Mouse (Mus musculus) heart, adult 18-20 months (tissue): Measurements from ENCODE around the gene Gnl2. TPM values are rescaled to one million over a fixed set of nuclear protein-coding genes. Genes with fewer than 3 reads are reported as not detected.

Source experiments
- DNase-seq, 2 experiments: peaks; one replicate each; pipeline ENCODE4 v3.0.0; 2021 to 2022; ENCODE audit warnings: mixed read lengths in 1 of 2
- total RNA-seq, 2 experiments: library from RNA; stranded (reverse); gene quantifications; 2 replicates each; pipeline ENCODE4 v1.2.3; 2021

The Gnl2 gene
- total RNA-seq, 2 experiments from 2014 or later, result 28.6 to 29.2 TPM

GRCm38 (mm10) chr4:125002978-125003377, 13.4 kb upstream of the Gnl2 start:
- no peak for DNase-seq

- DNase-seq, result no peak
These were observed 11.5 kb upstream of the Gnl2 start for GRCm38 (mm10) chr4:125004886-125005285.

DNA sequence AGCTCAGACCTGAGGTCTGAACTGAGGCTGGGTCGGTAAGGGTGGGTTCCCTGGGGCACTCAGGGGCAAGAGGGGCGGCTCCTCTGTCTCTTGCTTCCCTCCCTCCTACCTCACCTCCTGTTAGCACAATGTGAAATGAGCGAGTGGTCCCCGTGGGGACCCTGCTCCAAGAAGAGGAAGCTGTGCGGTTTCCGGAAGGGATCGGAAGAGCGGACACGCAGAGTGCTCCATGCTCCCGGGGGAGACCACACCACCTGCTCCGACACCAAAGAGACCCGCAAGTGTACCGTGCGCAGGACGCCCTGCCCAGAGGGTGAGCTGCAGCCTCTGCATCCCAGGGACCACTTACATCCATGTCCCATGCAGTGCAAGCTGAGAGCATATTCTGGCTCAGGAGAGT, 8.9 kb upstream of the Gnl2 start:
- DNase-seq, result no peak

GRCm38 (mm10) chr4:125008220-125008619, 8.2 kb upstream of the Gnl2 start:
- no peak for DNase-seq

- no peak for DNase-seq
These were observed 7.7 kb upstream of the Gnl2 start for GRCm38 (mm10) chr4:125008712-125009111.

DNA sequence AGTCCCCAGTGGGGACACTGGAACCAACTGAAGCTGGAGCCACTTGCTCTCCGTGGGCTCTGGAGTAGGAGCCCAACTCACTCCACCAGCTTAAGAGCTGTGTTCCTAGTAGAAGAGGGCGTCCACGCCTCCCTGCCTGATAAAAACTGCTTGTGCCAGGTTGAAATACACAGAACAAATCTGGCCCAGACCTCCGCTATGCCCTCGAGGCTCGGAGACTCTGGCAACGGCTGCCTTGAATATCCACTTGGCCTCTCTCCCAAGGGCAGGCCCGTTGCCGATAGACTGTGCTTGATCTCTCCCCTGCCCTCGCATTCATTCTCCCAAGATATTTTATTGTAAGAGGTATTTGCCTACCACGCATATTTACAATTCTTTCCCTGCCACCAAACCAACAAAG, 1.0 kb downstream of the Gnl2 start:
- peak; percentile 46 to 65 for DNase-seq

- DNase-seq, result no peak
These were observed 4.6 kb downstream of the Gnl2 start for GRCm38 (mm10) chr4:125020780-125021538.

DNA sequence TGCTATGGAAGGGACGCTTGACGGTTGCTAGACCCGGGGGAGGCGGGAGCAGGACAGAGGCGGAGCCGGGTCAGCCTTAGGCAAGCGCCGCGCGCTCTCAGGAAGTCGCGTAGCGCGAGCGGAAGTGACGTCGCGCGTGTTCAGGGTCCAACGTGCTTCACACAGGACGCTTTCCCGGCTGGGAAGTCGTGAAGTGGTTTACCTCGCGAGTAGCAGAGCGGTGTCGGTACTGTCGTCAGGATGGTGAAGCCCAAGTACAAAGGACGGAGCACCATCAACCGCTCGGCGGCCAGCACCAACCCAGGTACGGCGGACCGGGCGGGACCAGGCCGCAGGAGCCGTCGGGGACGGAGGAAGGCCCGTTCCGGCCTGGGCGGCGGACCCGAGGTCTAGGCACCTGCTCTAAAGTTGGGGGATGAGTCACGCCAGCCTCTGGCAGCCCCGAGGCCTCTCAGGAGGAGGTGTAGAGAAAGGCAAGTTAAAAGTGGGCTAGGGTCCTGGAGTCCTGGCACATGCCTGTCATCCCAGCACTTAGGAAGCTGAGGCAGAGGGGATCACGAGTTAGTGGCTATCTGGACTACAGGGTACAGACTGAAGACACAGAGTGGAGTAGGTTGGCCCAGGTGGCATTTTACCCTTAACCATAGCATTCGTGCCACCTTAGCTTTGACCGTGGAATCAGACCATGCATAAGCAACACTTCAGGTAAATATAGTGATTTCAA, 13.7 kb downstream of the Gnl2 start:
- peak; percentile 96 for DNase-seq

DNA sequence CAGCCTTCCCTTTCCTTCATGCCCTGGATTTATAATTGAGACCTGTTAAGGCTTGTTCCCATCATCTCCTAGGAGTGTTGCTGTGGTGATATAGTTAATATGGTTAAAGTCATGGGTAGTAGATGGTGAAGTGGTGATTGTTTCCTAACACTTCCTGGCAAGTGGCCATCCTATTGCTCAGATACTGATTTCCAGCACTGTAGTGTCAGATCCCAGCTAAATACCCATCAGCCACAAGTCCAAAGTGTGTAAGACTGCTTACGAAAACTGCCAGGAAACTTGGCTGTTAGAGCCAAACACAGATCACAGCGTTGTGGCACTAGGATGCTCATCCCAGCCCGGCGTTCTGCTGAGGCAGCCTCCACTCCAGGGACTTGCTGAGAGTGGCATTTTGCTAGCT, 18.0 kb downstream of the Gnl2 start:
- no peak for DNase-seq

- DNase-seq, result peak in 1 of 2 experiments; percentile 45
These were observed 28.1 kb downstream of the Gnl2 start for GRCm38 (mm10) chr4:125044454-125044853.

- DNase-seq, result no peak
These were observed 39.0 kb downstream of the Gnl2 start for GRCm38 (mm10) chr4:125055385-125055784.

DNA sequence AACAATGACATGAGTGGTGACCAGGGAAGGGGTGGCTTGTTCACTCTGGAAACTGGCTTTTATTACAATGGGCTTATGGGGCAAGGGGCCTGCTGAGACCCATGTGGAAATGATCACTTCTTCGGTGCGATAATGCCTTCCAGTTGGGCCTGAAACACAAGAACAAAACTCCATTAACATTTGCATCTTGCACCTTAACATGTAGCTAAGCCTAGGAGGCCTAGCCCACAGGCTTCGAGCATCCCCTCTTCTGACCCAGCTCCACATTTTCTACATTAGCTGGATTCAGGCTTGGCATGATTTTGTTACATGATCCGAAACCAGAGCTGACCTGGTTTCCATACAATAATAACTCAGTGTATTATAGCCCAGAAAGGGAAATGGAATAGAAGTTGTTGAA, 40.1 kb downstream of the Gnl2 start:
- DNase-seq, result no peak

DNA sequence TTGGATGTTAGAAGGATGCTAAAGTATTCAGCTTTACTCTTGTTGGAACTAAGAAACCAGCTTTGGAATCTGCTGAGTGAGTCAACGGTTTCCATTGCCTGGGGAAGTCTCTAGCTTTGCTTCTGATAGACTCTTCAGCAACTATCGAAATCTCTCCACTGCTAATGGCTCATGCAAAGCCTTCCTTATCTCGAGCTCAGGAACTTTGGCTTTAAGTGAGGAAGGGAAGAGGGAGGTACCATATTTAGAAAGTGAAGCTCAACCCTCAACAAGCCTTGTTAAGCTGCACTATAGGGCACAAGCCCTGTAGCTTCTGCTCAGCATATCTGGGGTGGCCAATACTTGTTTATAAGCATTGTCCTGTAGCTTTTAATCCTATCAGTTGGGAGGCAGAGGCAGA, 40.9 kb downstream of the Gnl2 start:
- DNase-seq, result no peak

DNA sequence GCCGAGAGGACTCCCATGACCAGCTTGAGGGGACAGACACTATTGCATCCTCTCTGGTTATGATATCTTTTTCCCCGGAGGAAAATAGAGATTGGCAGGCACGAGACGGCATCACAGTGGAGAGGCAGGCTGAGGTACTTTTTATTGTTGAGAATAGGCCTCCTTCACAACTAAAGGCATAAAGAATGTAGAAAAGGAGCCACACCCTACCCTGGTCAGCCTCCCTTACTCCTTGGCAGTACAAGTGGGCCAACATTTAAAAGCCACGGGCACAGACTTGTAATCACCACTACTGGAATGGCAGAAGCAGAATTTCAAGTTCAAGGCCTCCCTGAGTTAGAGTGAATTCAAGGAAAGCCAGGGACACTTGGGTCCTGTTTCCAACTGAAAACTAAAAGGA, 41.6 kb downstream of the Gnl2 start:
- no peak for DNase-seq

DNA sequence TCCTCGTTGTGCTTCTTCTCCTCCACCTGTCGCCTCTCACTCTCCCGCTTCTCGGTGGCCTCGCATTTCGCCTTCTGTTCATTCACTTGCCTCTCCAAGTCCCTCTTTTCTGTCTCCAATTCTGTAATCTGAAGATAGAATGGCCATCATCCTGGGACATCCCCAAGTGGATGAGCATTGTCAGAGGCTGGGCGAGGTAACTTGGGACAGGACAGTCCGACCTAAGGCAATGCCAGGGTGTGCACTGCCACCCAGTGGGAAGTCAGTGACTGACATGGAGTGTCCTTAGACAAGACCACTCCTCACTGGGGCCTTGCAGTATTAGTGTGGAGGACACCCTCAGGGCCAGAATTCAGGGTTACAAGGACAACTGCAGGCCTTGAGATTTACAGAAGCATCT, 42.6 kb downstream of the Gnl2 start:
- DNase-seq, result peak; percentile 44 to 67

GRCm38 (mm10) chr4:125063829-125064228, 47.4 kb downstream of the Gnl2 start:
- no peak for DNase-seq

- peak; percentile 71 to 74 for DNase-seq
These were observed 49.3 kb downstream of the Gnl2 start, which contains the start of gene Dnali1 for GRCm38 (mm10) chr4:125065517-125066307. Gene Dnali1 (minus strand): TSS chr4:125065703.

- DNase-seq, result peak; percentile 96 to 98
These were observed 50.3 kb downstream of the Gnl2 start, which contains the start of gene Snip1 for GRCm38 (mm10) chr4:125066490-125067370. Gene Snip1 (plus strand): TSS chr4:125066672.

GRCm38 (mm10) chr4:125077700-125078099, 61.3 kb downstream of the Gnl2 start:
- DNase-seq, result no peak

DNA sequence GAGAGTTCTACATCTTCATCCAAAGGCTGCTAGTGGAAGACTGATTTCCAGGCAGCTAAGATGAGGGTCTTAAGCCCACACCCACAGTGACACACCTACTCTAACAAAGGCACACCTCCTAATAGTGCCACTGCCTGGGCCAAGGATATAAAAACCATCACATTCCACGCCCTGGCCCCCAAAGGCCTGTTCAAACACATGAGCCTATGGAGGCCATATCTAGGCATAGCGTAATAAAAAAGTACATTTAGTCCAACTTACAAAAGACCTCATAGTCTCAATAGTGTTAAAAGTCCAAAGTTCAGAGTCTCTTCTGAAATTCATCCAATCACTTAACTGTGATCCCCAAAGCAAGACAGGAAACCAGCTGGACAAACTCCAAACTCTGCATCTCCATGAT, 62.3 kb downstream of the Gnl2 start:
- DNase-seq, result no peak
